Mouse (Mus musculus): ENCODE measurements around the gene Serpine3. TPM values are rescaled to one million over a fixed set of nuclear protein-coding genes. Genes with fewer than 3 reads are reported as not detected.
"Not testable (repeated sequence)": the region's sequence is repeated elsewhere in the genome, so short reads cannot be mapped to it uniquely, and the experiment has no call there.

Serpine3 gene
- 0.11 TPM in 1 of 2 replicates, not detected in the other for polyA plus RNA-seq (2015; fragmentation: Nextera tagmentation; extraction: Ambion mirVana)

- Histone ChIP-seq H3K4me3 (ENCODE audit: low read length) (no peak within 1 kb of the TSS), H3K9ac (ENCODE audit: low read depth, low read length) (no peak within 1 kb of the TSS), H3K4me2 (ENCODE audit: low read length) (no peak within 1 kb of the TSS), H3K9me3 (ENCODE audit: control insufficient read depth, low read length) (no peaks in the 10 kb centered on the region), H3K4me1 (ENCODE audit: control insufficient read depth, insufficient read depth, low read depth, low read length) (no peaks in the 10 kb centered on the region), H3K27me3 (replicated peaks; ENCODE audit: control insufficient read depth, insufficient read depth, low read length) (no peaks in the 10 kb centered on the region), H3K27ac (ENCODE audit: low read depth, low read length) (no peak within 1 kb of the TSS), H3K36me3 (ENCODE audit: control insufficient read depth, insufficient read depth, low read length) (no peaks in the 10 kb centered on the region)
- WGBS = 86% methylated on average over 8 of the region's 8 CpGs
- ATAC-seq = no peak
Measured at GRCm38 (mm10) chr14:62663367-62663766, at the start of gene Serpine3. Serpine3 (plus strand) TSS chr14:62663667.

DNA sequence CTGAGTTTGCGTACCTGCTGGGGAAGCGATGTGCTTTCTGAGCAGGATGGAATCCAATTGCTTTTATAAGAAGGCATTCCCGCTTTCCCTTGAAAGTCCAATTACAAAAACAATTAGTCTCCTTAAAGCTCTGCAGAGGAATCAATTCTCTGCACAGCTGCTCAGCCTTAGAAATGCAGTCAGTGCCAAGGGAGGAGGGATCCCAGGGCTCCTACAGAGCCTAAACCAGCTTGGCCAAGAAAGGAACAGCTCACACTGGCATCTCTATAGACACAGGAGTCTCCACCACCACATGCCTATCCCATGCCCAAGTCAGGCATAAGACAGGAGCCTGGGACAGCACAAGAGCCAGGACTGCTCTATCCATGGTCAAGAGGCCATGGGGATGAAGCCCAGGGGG is 41.1 kb upstream of the Serpine3 start:
- H3K4me1 ChIP-seq (ENCODE audit: control insufficient read depth, insufficient read depth, low read depth, low read length) = peaks cover 6% of the 10 kb centered on the region
- no peaks in the 10 kb centered on the region for H3K36me3 ChIP-seq (ENCODE audit: control insufficient read depth, insufficient read depth, low read length)
- H3K4me2 ChIP-seq (ENCODE audit: low read length) = no peak overlapping the region
- H3K4me3 ChIP-seq (ENCODE audit: low read length) = no peak overlapping the region
- H3K9ac ChIP-seq (ENCODE audit: low read depth, low read length) = no peak overlapping the region
- H3K27me3 ChIP-seq (replicated peaks; ENCODE audit: control insufficient read depth, insufficient read depth, low read length) = no peaks in the 10 kb centered on the region
- 45% methylated on average over 3 of the region's 3 CpGs for WGBS
- no peaks in the 10 kb centered on the region for H3K9me3 ChIP-seq (ENCODE audit: control insufficient read depth, low read length)
- peak overlapping the region; percentile 23; the same call in 1 of the 2 replicates for H3K27ac ChIP-seq (ENCODE audit: low read depth, low read length)
- peak; percentile 68; the same call in 1 of the 2 replicates for ATAC-seq

GRCm38 (mm10) chr14:62627951-62628350 is 35.5 kb upstream of the Serpine3 start:
- Histone ChIP-seq H3K4me2 (ENCODE audit: low read length) (no peak overlapping the region), H3K9ac (ENCODE audit: low read depth, low read length) (no peak overlapping the region), H3K36me3 (ENCODE audit: control insufficient read depth, insufficient read depth, low read length) (no peaks in the 10 kb centered on the region), H3K9me3 (ENCODE audit: control insufficient read depth, low read length) (no peaks in the 10 kb centered on the region; the same call in 1 of the 2 replicates), H3K4me1 (ENCODE audit: control insufficient read depth, insufficient read depth, low read depth, low read length) (no peaks in the 10 kb centered on the region), H3K27me3 (replicated peaks; ENCODE audit: control insufficient read depth, insufficient read depth, low read length) (no peaks in the 10 kb centered on the region), H3K27ac (ENCODE audit: low read depth, low read length) (no peak overlapping the region), H3K4me3 (ENCODE audit: low read length) (no peak overlapping the region)
- no peak for ATAC-seq
- 86% methylated on average over 5 of the region's 5 CpGs for WGBS

- Histone ChIP-seq H3K4me2 (ENCODE audit: low read length) (peak overlapping the region; percentile 10), H3K9me3 (ENCODE audit: control insufficient read depth, low read length) (no peaks in the 10 kb centered on the region), H3K36me3 (ENCODE audit: control insufficient read depth, insufficient read depth, low read length) (no peaks in the 10 kb centered on the region), H3K27ac (ENCODE audit: low read depth, low read length) (peak overlapping the region; percentile 68), H3K9ac (ENCODE audit: low read depth, low read length) (0 out of 2 replicates have a peak overlapping the region, but pooled peaks have one; percentile 22), H3K4me1 (ENCODE audit: control insufficient read depth, insufficient read depth, low read depth, low read length) (peaks cover 8% of the 10 kb centered on the region), H3K4me3 (ENCODE audit: low read length) (no peak overlapping the region), H3K27me3 (replicated peaks; ENCODE audit: control insufficient read depth, insufficient read depth, low read length) (no peaks in the 10 kb centered on the region)
- ATAC-seq = peak; percentile 79
- WGBS = 25% methylated on average over 9 of the region's 9 CpGs
Measured at GRCm38 (mm10) chr14:62637436-62638344, 25.8 kb upstream of the Serpine3 start.

- no peak overlapping the region for H3K4me3 ChIP-seq (ENCODE audit: low read length)
Measured at GRCm38 (mm10) chr14:62638345-62638702, 25.1 kb upstream of the Serpine3 start.

DNA sequence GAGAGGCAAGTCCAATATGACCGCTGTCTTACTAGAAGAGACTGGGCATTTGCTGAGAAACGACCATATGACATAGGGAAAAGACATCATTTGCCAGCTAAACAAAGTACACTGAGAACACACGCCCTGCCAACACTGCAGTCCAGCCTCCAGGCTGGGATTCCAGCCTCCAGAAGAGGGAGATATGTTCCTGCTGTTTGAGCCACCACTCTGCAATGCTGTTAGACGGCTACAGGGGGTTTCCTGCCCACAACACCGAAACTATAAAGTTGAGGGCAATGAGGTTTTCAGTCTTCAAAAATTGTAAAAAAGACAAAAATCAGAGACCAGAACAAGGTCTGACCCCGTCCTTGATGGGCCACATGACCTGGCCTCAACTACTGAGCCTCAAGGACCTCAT is 24.4 kb upstream of the Serpine3 start:
- Histone ChIP-seq H3K36me3 (ENCODE audit: control insufficient read depth, insufficient read depth, low read length) (no peaks in the 10 kb centered on the region), H3K27ac (ENCODE audit: low read depth, low read length) (no peak overlapping the region), H3K4me2 (ENCODE audit: low read length) (no peak overlapping the region), H3K9me3 (ENCODE audit: control insufficient read depth, low read length) (no peaks in the 10 kb centered on the region), H3K27me3 (replicated peaks; ENCODE audit: control insufficient read depth, insufficient read depth, low read length) (no peaks in the 10 kb centered on the region), H3K4me3 (ENCODE audit: low read length) (no peak overlapping the region), H3K4me1 (ENCODE audit: control insufficient read depth, insufficient read depth, low read depth, low read length) (peaks cover 8% of the 10 kb centered on the region), H3K9ac (ENCODE audit: low read depth, low read length) (no peak overlapping the region)
- 77% methylated on average over 6 of the region's 6 CpGs for WGBS
- no peak for ATAC-seq

More at GRCm38 (mm10) chr14:62638345-62638702, 25.1 kb upstream of the Serpine3 start:
- peaks cover 8% of the 10 kb centered on the region for H3K4me1 ChIP-seq (ENCODE audit: control insufficient read depth, insufficient read depth, low read depth, low read length)
- 38% methylated on average over 6 of the region's 6 CpGs for WGBS
- ATAC-seq = no peak; the same call in 1 of the 2 replicates
- H3K36me3 ChIP-seq (ENCODE audit: control insufficient read depth, insufficient read depth, low read length) = no peaks in the 10 kb centered on the region
- H3K9me3 ChIP-seq (ENCODE audit: control insufficient read depth, low read length) = no peaks in the 10 kb centered on the region
- H3K4me2 ChIP-seq (ENCODE audit: low read length) = peak overlapping the region; percentile 10
- no peak overlapping the region for H3K9ac ChIP-seq (ENCODE audit: low read depth, low read length)
- H3K27me3 ChIP-seq (replicated peaks; ENCODE audit: control insufficient read depth, insufficient read depth, low read length) = no peaks in the 10 kb centered on the region
- H3K27ac ChIP-seq (ENCODE audit: low read depth, low read length) = peak overlapping the region; percentile 68

DNA sequence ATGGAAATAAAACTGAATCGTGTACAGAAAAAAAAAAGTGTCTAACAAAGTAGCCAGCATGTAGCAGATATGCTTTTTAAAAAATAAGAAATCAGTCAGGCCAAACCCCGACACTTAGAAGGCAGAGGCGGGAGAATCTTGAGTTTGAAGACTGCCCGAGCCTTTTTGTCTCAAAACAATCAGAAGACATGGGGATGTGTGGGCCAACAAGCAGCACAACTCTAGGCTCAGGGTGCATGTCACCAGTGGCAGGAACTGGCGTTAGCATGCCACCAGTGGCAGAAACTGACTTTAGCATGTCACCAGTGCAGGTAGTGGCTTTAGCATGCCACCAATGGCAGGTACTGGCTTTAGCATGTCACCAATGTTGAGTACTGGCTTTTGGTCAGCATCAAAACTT is 23.9 kb upstream of the Serpine3 start:
- Histone ChIP-seq H3K9me3 (ENCODE audit: control insufficient read depth, low read length) (no peaks in the 10 kb centered on the region), H3K4me1 (ENCODE audit: control insufficient read depth, insufficient read depth, low read depth, low read length) (peaks cover 8% of the 10 kb centered on the region), H3K4me2 (ENCODE audit: low read length) (no peak overlapping the region), H3K36me3 (ENCODE audit: control insufficient read depth, insufficient read depth, low read length) (no peaks in the 10 kb centered on the region), H3K27ac (ENCODE audit: low read depth, low read length) (no peak overlapping the region), H3K27me3 (replicated peaks; ENCODE audit: control insufficient read depth, insufficient read depth, low read length) (no peaks in the 10 kb centered on the region), H3K9ac (ENCODE audit: low read depth, low read length) (no peak overlapping the region), H3K4me3 (ENCODE audit: low read length) (no peak overlapping the region)
- 89% methylated on average over 5 of the region's 5 CpGs for WGBS
- ATAC-seq = no peak

DNA sequence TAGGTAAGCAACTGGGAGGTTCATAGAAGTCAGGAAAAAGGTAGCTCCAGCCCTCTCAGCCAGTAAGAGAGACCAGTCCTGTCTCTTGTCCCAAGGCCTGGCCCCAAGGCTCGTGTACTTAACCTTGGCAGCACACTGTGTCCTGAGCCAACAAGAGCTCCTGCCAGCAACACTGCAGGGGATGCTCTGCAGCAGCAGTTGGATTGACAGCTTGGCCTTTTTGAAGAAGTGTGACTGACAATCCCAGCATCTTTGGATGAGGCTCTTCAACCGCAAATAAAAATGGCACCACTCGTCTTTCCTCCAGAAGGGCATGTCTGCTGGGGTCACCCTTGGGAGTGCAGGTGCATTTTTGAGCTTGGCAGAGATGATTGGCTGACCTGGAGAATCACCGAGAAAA is 23.1 kb upstream of the Serpine3 start:
- no peak overlapping the region for H3K27ac ChIP-seq (ENCODE audit: low read depth, low read length)
- H3K4me1 ChIP-seq (ENCODE audit: control insufficient read depth, insufficient read depth, low read depth, low read length) = peaks cover 8% of the 10 kb centered on the region
- no peak for ATAC-seq
- WGBS = 58% methylated on average over 4 of the region's 4 CpGs
- H3K27me3 ChIP-seq (replicated peaks; ENCODE audit: control insufficient read depth, insufficient read depth, low read length) = no peaks in the 10 kb centered on the region
- no peaks in the 10 kb centered on the region for H3K36me3 ChIP-seq (ENCODE audit: control insufficient read depth, insufficient read depth, low read length)
- no peak overlapping the region for H3K4me3 ChIP-seq (ENCODE audit: low read length)
- H3K9ac ChIP-seq (ENCODE audit: low read depth, low read length) = no peak overlapping the region
- H3K4me2 ChIP-seq (ENCODE audit: low read length) = no peak overlapping the region
- H3K9me3 ChIP-seq (ENCODE audit: control insufficient read depth, low read length) = no peaks in the 10 kb centered on the region

DNA sequence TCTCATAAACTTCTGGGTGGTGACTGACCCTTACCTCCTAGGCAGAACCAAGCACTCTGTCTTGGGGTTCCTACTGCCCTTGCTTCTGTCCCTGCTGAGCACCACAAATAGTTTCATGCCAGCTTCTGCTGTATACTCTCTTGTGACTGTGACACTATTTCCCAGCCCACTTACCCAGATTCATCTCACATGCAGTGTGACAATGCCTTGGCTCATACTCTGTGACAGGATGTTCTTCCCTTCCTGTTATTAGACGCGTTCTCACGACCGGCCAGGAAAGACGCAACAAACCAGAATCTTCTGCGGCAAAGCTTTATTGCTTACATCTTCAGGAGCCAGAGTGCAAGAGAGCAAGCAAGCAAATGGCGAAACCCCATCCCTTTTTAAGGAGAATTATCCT is 21.1 kb upstream of the Serpine3 start:
- H3K27ac ChIP-seq (ENCODE audit: low read depth, low read length); H3K9ac ChIP-seq (ENCODE audit: low read depth, low read length); H3K9me3 ChIP-seq (ENCODE audit: control insufficient read depth, low read length); H3K4me1 ChIP-seq (ENCODE audit: control insufficient read depth, insufficient read depth, low read depth, low read length); H3K4me2 ChIP-seq (ENCODE audit: low read length); H3K27me3 ChIP-seq (replicated peaks; ENCODE audit: control insufficient read depth, insufficient read depth, low read length); H3K4me3 ChIP-seq (ENCODE audit: low read length); ATAC-seq; H3K36me3 ChIP-seq (ENCODE audit: control insufficient read depth, insufficient read depth, low read length): not testable (repeated sequence)
- WGBS = 82% methylated on average over 6 of the region's 7 CpGs
